Mouse (Mus musculus) kidney, postnatal 36 days (tissue): Measurements from ENCODE around the gene Ppp1r11.

ENCODE experiments used
- DNase-seq, 2 experiments: peaks; one replicate each; pipeline ENCODE4 v3.0.0; 2021 to 2022; ENCODE audit warnings: mixed read lengths in 2 of 2

Ppp1r11 gene

GRCm38 (mm10) chr17:36958884-36959283 lies 7.3 kb upstream of the Ppp1r11 start:
- DNase-seq: no peak

- DNase-seq: peak; percentile 96 to 97
These were observed 6.6 kb upstream of the Ppp1r11 start, which contains the start of the genes Znrd1 and Znrd1as for GRCm38 (mm10) chr17:36957999-36958743. Gene Znrd1, minus strand, starts transcription at chr17:36958559. Gene Znrd1as, plus strand, starts transcription at chr17:36958592.

- no peak for DNase-seq
These were observed 1.5 kb upstream of the Ppp1r11 start for GRCm38 (mm10) chr17:36953062-36953461.

- DNase-seq: no peak
These were observed 1.1 kb upstream of the Ppp1r11 start for GRCm38 (mm10) chr17:36952631-36953030.

- DNase-seq: no peak
These were observed 2.3 kb downstream of the Ppp1r11 start for GRCm38 (mm10) chr17:36949265-36949664.

- DNase-seq: no peak
These were observed 3.3 kb downstream of the Ppp1r11 start for GRCm38 (mm10) chr17:36948286-36948685.

- peak; percentile 36 to 76 for DNase-seq
These were observed 4.3 kb downstream of the Ppp1r11 start for GRCm38 (mm10) chr17:36947051-36947819.

GRCm38 (mm10) chr17:36944121-36944775 lies 7.3 kb downstream of the Ppp1r11 start:
- DNase-seq: no peak

- DNase-seq: no peak
These were observed 7.8 kb downstream of the Ppp1r11 start for GRCm38 (mm10) chr17:36943691-36944090.

GRCm38 (mm10) chr17:36942791-36943471 lies 8.6 kb downstream of the Ppp1r11 start, which contains the start of gene Rnf39:
Gene Rnf39, plus strand, starts transcription at chr17:36942918.
- peak in 1 of 2 experiments; percentile 18 for DNase-seq

GRCm38 (mm10) chr17:36942391-36942790 lies 9.2 kb downstream of the Ppp1r11 start:
- DNase-seq: peak; percentile 37 to 63

GRCm38 (mm10) chr17:36938056-36938455 lies 13.5 kb downstream of the Ppp1r11 start:
- no peak for DNase-seq

- peak; percentile 60 to 66 for DNase-seq
These were observed 19.7 kb downstream of the Ppp1r11 start for GRCm38 (mm10) chr17:36931806-36932205.

GRCm38 (mm10) chr17:36931130-36931529 lies 20.4 kb downstream of the Ppp1r11 start:
- DNase-seq: no peak

GRCm38 (mm10) chr17:36930233-36930632 lies 21.3 kb downstream of the Ppp1r11 start:
- DNase-seq: peak; percentile 30 to 64

GRCm38 (mm10) chr17:36929236-36929932 lies 22.2 kb downstream of the Ppp1r11 start:
- no peak for DNase-seq

GRCm38 (mm10) chr17:36927496-36928120 lies 23.9 kb downstream of the Ppp1r11 start:
- DNase-seq: no peak

GRCm38 (mm10) chr17:36923491-36923890 lies 28.1 kb downstream of the Ppp1r11 start:
- DNase-seq: no peak

GRCm38 (mm10) chr17:36922715-36923114 lies 28.8 kb downstream of the Ppp1r11 start:
- DNase-seq: no peak

- DNase-seq: peak in 1 of 2 experiments; percentile 10
These were observed 31.3 kb downstream of the Ppp1r11 start for GRCm38 (mm10) chr17:36920239-36920638.

GRCm38 (mm10) chr17:36915076-36915475 lies 36.5 kb downstream of the Ppp1r11 start:
- peak; percentile 52 to 88 for DNase-seq
